21 mouse cellular contexts compared by ENCODE assay signal in the genomic region with DNA sequence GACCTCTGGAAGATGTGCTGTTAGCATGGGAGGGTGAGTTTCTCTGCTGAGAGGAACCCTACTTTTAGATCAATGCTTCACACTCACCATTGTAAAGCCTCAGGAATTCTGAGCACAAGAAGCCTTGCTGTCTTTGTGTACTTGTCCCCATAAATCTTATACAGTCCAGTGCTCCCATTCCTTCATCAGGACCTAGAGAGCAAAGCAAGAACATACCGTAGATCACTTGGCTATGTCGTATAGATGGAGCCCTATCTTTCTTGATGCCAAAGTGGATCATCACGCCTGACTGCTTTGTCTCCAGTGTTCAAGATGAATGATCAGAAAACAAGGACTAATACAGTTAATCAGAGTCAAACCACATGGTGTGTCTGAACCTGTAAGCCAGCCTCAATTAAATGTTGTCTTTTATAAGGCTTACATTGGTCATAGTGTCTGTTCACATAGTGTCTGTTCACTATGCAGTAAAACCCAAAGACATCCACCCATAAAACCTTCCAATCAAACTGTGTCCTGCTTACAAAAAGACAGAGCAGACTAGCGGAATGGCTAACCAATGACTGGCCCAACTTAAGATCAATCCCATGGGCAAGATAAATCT.
DNase-seq lines count a peak whose midpoint lies in the region; ATAC-seq and TF ChIP-seq lines count a peak whose summit lies in the region.
"Had no signal": no experiment of that assay in that cellular context is flagged by ENCODE, and none has a peak within 500 bp of the region (broad histone marks: within the 10 kb centered on the region; RNA-seq: fewer than 3 reads in every experiment).

No protein-coding gene starts in this region.

- H3K4me1 ChIP-seq in kidney, embryonic 15.5 days: no peaks in the 10 kb centered on the region
- H3K4me1 ChIP-seq in kidney, adult 2 months (ENCODE audit: control insufficient read depth, insufficient read depth, low read length): no peaks in the 10 kb centered on the region
- no peaks in the 10 kb centered on the region for H3K4me1 ChIP-seq in neural tube, embryonic 15.5 days
- H3K4me1 ChIP-seq in heart, embryonic 12.5 days (replicated peaks): peaks cover 3% of the 10 kb centered on the region; the same call in 1 of the 2 replicates
- no peaks in the 10 kb centered on the region for H3K4me1 ChIP-seq in intestine, postnatal 0 days (replicated peaks; ENCODE audit: control insufficient read depth, insufficient read depth, low read length)
- H3K4me1 ChIP-seq: embryonic facial prominence, embryonic 15.5 days; forebrain, embryonic 10.5 days; heart, embryonic 10.5 days had no signal

- no peaks in the 10 kb centered on the region for H3K9me3 ChIP-seq in kidney, embryonic 15.5 days (replicated peaks)
- no peaks in the 10 kb centered on the region for H3K9me3 ChIP-seq in neural tube, embryonic 15.5 days (replicated peaks)
- no peaks in the 10 kb centered on the region for H3K9me3 ChIP-seq in heart, embryonic 12.5 days (replicated peaks)
- no peaks in the 10 kb centered on the region for H3K9me3 ChIP-seq in intestine, postnatal 0 days (ENCODE audit: control insufficient read depth)
- H3K9me3 ChIP-seq: embryonic facial prominence, embryonic 15.5 days; forebrain, embryonic 10.5 days; heart, embryonic 10.5 days; heart, embryonic 15.5 days had no signal

- 67% methylated on average over 4 of the region's 4 CpGs for WGBS in kidney, embryonic 15.5 days
- WGBS in kidney, adult 2 months: 62% methylated on average over 4 of the region's 4 CpGs
- WGBS in neural tube, embryonic 15.5 days: 31% methylated on average over 4 of the region's 4 CpGs
- 85% methylated on average over 4 of the region's 4 CpGs for WGBS in heart, embryonic 12.5 days
- WGBS in intestine, postnatal 0 days: 94% methylated on average over 4 of the region's 4 CpGs

- no peaks in the 10 kb centered on the region for H3K36me3 ChIP-seq in kidney, embryonic 15.5 days
- no peaks in the 10 kb centered on the region for H3K36me3 ChIP-seq in kidney, adult 2 months (ENCODE audit: control insufficient read depth, insufficient read depth, low read length)
- H3K36me3 ChIP-seq in neural tube, embryonic 15.5 days: no peaks in the 10 kb centered on the region
- H3K36me3 ChIP-seq in heart, embryonic 12.5 days: no peaks in the 10 kb centered on the region
- H3K36me3 ChIP-seq in intestine, postnatal 0 days (ENCODE audit: control insufficient read depth, insufficient read depth): no peaks in the 10 kb centered on the region
- H3K36me3 ChIP-seq: embryonic facial prominence, embryonic 15.5 days; forebrain, embryonic 10.5 days; heart, embryonic 10.5 days; heart, embryonic 15.5 days had no signal

- peak; percentile 87 for ATAC-seq in kidney, embryonic 15.5 days (replicated peaks; ENCODE audit: low FRiP score)
- ATAC-seq in neural tube, embryonic 15.5 days (ENCODE audit: low FRiP score): peak; percentile 86
- ATAC-seq in heart, embryonic 12.5 days (ENCODE audit: insufficient number of reproducible peaks, low FRiP score): no peak
- ATAC-seq in intestine, postnatal 0 days: no peak
- ATAC-seq: forebrain, embryonic 14.5 days; hindbrain, postnatal 0 days had no signal

- DNase-seq in kidney, adult 2 months: no peak
- peak; percentile 61 for DNase-seq in Muller cell, postnatal 12 days (ENCODE audit: inconsistent ontology term)
- DNase-seq in mesoderm, embryonic 11.5 days (ENCODE audit: low read depth, low spot score): peak; percentile 25
- DNase-seq: adrenal gland, adult 8-10 months; cerebellum, adult 11 months; cerebellum, adult 8-10 months; cerebellum, postnatal 14 days; embryo, embryonic 11 days; heart, adult 18-20 months; heart, postnatal 14 days had no signal

- no peak overlapping the region for H3K4me3 ChIP-seq in kidney, embryonic 15.5 days (replicated peaks)
- H3K4me3 ChIP-seq in kidney, adult 2 months (ENCODE audit: insufficient read depth, low read depth, low read length): no peak overlapping the region
- H3K4me3 ChIP-seq in neural tube, embryonic 15.5 days (replicated peaks): no peak overlapping the region
- no peak overlapping the region for H3K4me3 ChIP-seq in heart, embryonic 12.5 days
- H3K4me3 ChIP-seq in intestine, postnatal 0 days (ENCODE audit: low read depth, low read length): no peak overlapping the region
- H3K4me3 ChIP-seq: embryonic facial prominence, embryonic 15.5 days; erythroblast, embryonic 14.5 days; forebrain, embryonic 10.5 days; heart, embryonic 10.5 days; heart, embryonic 15.5 days had no signal

- no peaks in the 10 kb centered on the region for H3K27me3 ChIP-seq in kidney, embryonic 15.5 days
- no peaks in the 10 kb centered on the region for H3K27me3 ChIP-seq in kidney, adult 2 months (replicated peaks; ENCODE audit: control insufficient read depth, insufficient read depth, low read length)
- no peaks in the 10 kb centered on the region for H3K27me3 ChIP-seq in neural tube, embryonic 15.5 days (replicated peaks)
- H3K27me3 ChIP-seq in heart, embryonic 12.5 days (replicated peaks): no peaks in the 10 kb centered on the region
- no peaks in the 10 kb centered on the region for H3K27me3 ChIP-seq in intestine, postnatal 0 days (replicated peaks; ENCODE audit: control insufficient read depth, insufficient read depth, low read length)
- H3K27me3 ChIP-seq: embryonic facial prominence, embryonic 15.5 days; heart, embryonic 15.5 days had no signal

- no peak overlapping the region for H3K27ac ChIP-seq in kidney, embryonic 15.5 days
- no peak overlapping the region for H3K27ac ChIP-seq in kidney, adult 2 months (ENCODE audit: insufficient read depth, low read depth, low read length)
- no peak overlapping the region for H3K27ac ChIP-seq in neural tube, embryonic 15.5 days (replicated peaks)
- H3K27ac ChIP-seq in heart, embryonic 12.5 days (ENCODE audit: poor library complexity, severe bottlenecking): no peak overlapping the region
- H3K27ac ChIP-seq in intestine, postnatal 0 days (ENCODE audit: low read depth, low read length): no peak overlapping the region
- H3K27ac ChIP-seq: embryonic facial prominence, embryonic 15.5 days; forebrain, embryonic 10.5 days; heart, embryonic 10.5 days; heart, embryonic 15.5 days; hindbrain, postnatal 0 days had no signal

- no peak for TF ChIP-seq POLR2A in kidney, adult 2 months (IDR thresholded peaks at IDR 0.05; ENCODE audit: low read depth, low read length)

- H3K4me2 ChIP-seq in kidney, embryonic 15.5 days: no peak overlapping the region
- H3K4me2 ChIP-seq in neural tube, embryonic 15.5 days: no peak overlapping the region
- no peak overlapping the region for H3K4me2 ChIP-seq in heart, embryonic 12.5 days
- no peak overlapping the region for H3K4me2 ChIP-seq in intestine, postnatal 0 days (replicated peaks; ENCODE audit: low read depth)
- H3K4me2 ChIP-seq: embryonic facial prominence, embryonic 15.5 days; heart, embryonic 15.5 days had no signal

- H3K9ac ChIP-seq in kidney, embryonic 15.5 days: no peak overlapping the region
- no peak overlapping the region for H3K9ac ChIP-seq in neural tube, embryonic 15.5 days (replicated peaks)
- H3K9ac ChIP-seq in heart, embryonic 12.5 days: no peak overlapping the region
- H3K9ac ChIP-seq in intestine, postnatal 0 days (ENCODE audit: low read depth, low read length): no peak overlapping the region
- H3K9ac ChIP-seq: embryonic facial prominence, embryonic 15.5 days; heart, embryonic 15.5 days had no signal

- no peak for TF ChIP-seq CTCF in kidney, adult 2 months (conservative IDR thresholded peaks at IDR 0.05; ENCODE audit: insufficient read depth, insufficient read length, low read depth, low read length)
- TF ChIP-seq CTCF in intestine, postnatal 0 days (IDR thresholded peaks at IDR 0.05; ENCODE audit: low read depth): no peak

Comparison
In these comparisons a context has a peak if more than half of its experiments do, and no peak if none do; other contexts are left out.
1. ATAC-seq: peak in kidney, embryonic 15.5 days (single experiment) and neural tube, embryonic 15.5 days (single experiment); none in heart, embryonic 12.5 days (single experiment) and intestine, postnatal 0 days (single experiment).